Mouse (Mus musculus) adrenal gland, adult (tissue): ENCODE results near the gene Zranb3.
A peak's percentile ranks its signal among the peaks of the same experiment; 100 is the strongest.
"Not testable (repeated sequence)": the region's sequence is repeated elsewhere in the genome, so short reads cannot be mapped to it uniquely, and the experiment has no call there.

Experiments
- DNase-seq, 2 experiments: peaks; one replicate each; pipeline ENCODE4 v3.0.0; 2022 to 2023; ENCODE audit warnings: low spot score in 1 of 2; ENCODE audit not compliant: inconsistent age in 2 of 2

Gene Zranb3

DNA sequence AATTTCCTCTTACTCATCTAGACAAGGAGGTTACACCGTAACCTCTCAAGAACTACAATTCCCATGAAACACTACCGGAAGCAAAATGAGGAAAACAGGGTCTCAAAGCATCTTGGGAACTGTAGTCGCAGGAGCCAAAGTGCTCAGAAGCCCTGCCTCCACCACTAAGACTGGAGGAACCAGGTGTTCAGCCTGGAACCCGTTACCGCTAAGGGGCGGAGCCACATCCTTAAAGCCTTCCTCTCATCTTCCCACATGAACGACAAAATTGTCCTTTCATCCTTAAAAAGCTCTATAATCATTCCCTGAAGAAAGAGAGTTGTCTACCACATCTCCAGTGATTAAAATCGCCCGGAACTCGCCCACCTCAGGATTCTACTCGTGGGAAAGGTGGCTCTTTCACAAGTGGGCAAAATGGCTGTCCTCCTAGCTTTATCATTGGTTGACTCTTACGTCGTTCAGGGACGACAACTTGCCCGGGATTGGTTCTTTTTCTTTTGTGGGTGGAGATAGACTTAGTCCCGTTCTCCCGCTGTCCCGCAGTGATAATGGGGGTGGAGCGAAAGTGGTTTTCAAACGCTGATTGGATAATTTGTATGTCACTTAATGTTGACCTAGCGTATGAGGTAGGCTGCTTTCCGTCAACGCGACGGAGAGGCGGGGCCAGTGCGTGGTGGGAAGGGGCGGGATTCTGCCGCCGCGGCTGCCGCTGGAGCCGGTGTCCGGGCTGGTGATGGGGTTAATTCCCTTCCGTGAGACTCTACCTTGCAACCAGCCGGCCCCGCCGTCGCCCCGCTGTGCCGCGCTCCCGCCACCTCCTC lies at the start of gene Zranb3, which contains the start of gene R3hdm1:
TSS of gene Zranb3 (minus strand) at position 407 of the 821 bp plus-strand sequence.
TSS of gene R3hdm1 (plus strand) at position 661 of the 821 bp plus-strand sequence.
- DNase-seq = peak; percentile 97 to 99

DNA sequence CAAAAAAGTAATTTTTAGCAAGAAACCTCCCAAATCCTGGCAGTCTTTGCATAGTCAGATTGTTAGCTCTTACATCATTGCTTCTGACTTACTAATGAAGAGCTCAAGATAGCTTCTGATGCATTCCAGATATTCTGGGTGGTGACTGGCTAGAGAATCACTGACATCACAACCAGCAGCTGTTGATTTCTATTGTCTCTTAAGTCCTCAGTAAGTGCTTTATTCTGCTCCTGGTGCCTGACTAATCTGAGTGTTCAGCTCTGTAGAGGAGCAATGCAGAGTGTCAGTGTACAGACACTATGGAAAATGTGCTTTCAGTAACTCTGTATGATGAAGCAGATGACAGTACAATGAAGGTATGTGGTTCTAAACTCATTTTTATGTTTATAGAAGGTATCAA lies 38.9 kb upstream of the Zranb3 start:
- DNase-seq = no peak

DNA sequence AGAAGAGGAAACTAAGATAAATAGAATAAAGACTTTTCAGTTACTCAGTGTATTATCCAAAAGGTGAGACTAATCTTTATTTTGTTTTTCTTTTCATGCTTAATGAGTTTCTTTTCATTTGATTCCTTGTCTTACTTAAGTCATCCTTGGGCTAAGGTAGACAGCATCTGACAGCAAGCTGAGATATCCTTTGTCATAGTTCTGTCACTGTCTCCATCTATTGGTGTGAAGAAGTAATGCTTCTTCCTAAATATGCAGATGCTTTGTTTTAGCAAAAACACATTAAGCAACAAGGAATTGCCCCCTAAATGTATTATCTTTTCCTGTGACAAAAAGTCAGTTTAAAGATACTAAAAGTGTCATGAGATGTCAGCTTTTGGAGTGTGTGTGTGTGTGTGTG lies 38.2 kb upstream of the Zranb3 start:
- no peak for DNase-seq

DNA sequence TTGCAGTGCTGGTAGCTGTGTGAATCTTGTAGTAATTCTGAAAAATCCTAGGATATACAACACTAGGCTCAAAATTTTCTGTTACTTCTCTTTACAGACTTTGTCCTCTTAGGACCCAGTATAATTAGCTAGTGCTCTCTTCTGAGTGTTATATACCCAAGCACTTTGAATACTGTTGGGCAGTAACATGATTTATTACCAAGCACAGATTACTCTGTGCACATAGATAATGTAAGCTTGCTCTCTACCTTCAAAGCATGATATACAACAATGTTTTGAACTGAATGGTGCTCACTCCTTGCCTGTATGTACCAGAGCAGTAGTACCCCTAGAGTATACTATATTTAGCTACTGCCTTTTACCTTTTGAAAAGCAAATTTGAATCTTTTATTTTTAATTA lies 33.4 kb upstream of the Zranb3 start:
- DNase-seq = not testable (repeated sequence)

DNA sequence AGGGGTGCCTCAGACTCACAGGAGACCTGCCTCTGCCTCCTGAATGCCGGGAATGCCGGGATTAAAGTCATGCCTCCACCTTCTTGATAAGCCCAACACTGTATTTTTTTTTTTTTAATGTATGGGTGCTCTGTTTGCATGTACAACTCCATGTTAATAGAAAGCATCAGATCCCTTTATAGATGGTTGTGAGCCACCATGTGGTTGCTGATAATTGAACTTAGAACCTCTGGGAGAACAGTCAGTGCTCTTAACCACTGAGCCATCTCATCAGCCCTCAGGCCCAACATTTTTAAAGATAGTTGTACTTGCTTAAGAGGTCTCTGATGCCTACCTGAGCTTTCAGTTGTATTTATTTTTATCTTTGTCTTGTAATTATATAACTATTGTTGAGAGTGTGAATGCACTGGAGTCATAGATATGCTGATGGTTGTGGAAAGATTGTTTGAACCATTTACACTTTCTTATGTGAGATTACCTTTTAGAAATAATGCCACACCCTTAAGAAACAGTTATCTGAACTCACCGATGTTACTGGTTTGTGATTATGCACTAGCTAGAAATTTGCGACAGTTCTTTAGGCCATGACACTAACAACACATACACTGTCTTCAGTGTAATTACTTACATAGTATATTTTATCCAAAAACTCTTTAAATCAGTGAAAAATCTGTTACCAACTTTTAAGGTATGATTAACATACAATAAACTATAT lies 18.2 kb upstream of the Zranb3 start:
- DNase-seq = peak in 1 of 2 experiments; percentile 19

DNA sequence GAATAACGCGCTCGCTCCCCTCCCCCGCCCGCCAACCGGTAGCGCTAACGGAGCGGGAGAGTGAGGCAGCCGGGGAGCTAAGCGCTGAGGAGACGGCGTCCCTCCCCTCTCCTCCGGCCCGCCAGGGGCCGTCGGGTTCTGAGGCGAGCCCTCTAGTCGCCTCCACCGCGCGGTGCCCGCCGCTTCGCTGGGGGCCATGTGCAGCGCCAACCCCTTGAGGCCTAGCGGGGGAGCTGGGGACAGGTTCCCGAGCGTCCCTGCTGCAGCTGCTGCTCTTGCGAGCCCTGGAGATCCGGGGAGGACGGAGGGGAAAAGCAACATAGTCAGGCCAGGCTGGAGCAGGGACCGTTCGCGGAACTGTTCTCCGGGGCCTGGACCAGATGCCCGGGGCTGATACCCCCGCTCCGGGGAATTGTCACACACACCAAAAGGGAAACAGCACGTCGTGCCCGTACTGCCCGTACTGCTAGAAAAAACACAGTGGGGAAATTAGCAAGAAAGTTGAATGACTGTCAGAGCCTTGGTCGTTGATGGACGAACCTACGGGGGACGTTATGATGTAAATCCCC lies 757 bp upstream of the Zranb3 start:
- no peak for DNase-seq

DNA sequence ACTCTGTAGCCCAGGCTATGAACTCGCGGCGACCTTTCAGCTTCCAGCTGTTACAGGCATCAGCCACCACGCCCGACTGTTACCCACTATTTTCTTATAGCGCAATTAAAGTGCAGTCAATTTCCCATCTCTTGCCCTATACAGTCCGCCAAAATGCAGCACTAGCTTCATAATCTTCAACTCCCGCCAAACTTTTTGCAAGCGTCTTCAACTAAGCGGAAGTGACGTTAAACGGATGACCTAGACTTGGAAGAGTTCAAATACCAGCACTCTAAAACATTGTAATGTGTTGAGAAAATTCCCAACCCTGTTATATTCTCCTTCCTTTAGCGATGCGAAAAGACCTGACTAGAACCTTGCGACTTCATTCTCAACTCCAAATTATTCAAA lies 601 bp downstream of the Zranb3 start:
- DNase-seq = peak in 1 of 2 experiments; percentile 59

DNA sequence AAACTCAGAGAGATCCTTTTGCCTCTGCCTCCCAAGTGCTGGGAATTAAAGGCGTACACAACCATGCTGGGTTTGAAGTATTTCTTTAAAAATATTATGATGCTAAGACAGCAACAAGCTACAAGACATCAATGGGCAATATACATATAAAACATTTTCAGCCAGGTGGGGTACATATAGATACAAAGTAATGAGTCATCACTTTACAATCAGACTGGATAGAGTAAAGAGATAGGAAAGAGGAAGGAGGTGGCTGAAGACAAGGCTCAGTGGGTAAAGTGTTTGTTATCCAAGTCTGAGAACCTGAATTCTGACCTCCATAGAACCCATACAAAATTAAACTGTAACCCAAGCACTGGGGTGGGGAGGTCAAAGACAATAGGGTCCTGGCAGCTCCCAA lies 4.5 kb downstream of the Zranb3 start:
- DNase-seq = no peak

DNA sequence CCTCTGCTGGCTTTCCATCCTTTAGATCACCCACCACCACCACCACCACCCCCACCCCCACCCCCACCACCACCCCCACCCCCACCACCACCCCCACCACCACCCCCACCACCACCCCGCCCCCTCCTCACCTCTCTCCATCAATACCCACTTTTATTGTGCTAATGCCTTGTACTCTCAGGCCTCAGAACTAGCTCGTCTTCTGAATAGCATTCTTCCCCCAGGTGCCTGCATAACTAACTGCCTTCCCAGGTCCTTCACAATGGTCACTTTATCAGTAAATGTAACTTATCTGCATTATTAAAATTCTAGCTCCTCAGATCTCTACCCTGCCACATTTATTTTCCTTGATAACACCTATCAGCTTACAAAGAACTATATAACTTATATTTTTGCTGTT lies 8.2 kb downstream of the Zranb3 start:
- no peak for DNase-seq

DNA sequence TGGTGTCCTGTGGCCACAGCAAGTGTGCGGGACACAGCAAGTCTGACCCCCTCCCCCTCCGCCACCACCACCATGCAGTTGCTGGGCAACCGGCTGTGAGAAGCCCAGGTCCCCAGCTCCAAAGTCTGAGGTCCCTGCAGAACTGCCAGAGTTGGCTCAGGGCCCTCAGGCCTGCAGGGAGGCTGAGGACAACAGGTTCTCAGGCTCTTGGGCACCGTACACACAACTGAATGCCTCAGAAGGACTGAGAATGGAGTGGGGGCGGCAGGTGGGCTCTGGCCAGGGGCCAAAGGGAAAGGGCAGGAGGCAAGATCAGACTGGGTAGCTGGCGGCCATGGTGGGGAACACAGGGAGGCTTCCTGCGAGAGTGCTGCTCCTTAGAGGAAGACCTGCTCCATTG lies 20.0 kb downstream of the Zranb3 start:
- DNase-seq = peak in 1 of 2 experiments; percentile 14

DNA sequence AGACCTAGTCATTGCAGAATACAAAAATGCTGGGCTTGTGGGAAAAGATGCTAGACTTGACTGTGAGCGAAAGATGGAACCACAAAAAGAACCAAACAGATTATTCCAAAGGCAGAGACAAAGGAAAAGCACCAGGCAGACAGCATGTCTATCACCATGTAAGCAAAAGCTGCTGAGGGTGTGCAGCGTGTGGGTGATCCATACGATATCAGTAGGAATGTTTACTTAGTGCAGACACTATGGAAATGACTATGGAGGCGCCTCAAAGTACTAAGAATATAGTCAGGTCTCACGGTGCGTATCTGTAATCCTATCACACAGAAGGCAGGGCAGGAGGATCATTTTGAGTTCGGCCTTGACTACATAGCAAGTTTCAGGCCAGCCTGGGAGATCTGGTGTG lies 21.0 kb downstream of the Zranb3 start:
- no peak for DNase-seq

DNA sequence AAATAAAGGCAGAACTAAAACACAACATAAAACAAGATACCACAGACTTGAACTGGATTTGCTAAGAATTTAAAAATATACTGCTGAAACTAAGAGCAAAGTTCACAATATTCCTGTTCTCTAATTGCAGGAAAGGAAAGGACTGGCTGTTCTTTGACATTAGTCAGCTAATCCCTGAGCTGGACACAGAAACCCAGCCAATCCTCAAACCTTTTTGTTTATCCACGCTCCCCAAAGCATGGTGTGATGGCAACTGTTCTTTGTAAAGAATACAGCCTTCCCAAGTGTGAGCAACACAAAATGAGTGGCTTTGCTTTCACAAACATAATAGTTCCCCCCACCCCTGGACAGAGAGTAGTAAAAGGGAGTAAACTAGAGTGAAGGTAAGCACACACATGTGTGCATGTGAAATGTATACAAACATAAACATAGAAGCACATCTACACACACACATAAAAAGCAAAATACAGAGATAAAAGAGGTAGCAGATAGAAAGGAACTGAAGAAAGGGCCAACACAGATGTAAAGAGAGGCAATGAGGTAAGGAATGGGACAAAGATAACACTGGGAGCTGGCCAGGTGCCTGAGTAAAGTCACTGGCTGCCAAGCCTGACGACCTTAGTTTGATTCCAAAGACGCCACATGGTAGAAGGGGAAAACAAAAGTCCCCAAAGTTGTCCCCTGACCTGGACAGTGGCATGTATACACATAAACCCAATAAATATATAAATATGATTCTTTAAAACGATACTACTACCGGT lies 21.7 kb downstream of the Zranb3 start:
- DNase-seq = peak in 1 of 2 experiments; percentile 25

- no peak for DNase-seq
These were observed 24.2 kb downstream of the Zranb3 start for GRCm38 (mm10) chr1:128078646-128079045.

GRCm38 (mm10) chr1:128077788-128078187 lies 25.1 kb downstream of the Zranb3 start:
- no peak for DNase-seq

- DNase-seq = no peak
These were observed 25.9 kb downstream of the Zranb3 start for GRCm38 (mm10) chr1:128076791-128077479.

DNA sequence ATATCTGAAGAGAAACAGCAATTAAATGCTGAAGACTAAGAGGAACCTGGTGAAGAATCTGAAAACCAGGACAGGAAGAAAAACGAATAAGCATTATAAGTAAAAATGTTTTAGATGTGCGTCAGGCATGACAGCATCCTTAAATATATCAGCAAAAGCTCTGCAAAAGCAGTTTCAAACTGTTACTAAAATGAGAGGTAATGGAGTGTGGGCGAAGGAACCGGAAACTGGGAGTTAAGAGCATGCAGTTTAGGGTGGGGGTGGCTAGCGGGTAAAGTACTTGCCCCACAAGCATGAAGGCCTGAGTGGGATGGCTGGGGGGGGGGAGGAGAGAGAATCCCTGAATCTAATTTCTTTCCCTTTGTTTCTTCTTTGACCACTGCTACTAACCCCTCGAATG lies 29.8 kb downstream of the Zranb3 start:
- no peak for DNase-seq

DNA sequence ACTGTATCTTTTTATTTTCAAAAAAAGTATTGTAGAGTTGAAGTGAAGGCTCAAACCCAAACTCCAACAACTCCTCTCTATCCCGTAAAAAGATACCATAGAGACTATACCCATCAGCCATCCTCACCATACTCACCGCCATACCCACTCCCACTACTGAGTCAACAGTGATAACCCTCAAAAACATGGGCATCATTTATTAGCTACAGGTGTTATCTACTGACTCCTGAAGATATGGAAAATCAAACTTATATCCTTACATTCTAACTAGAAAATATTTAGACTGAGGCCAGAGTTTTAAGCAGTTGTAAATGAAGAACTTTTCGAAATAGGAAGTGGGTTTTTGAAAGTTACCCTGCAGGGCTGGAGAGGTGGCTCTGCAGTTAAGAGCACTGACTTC lies 32.8 kb downstream of the Zranb3 start:
- DNase-seq = no peak

GRCm38 (mm10) chr1:128068945-128069397 lies 33.9 kb downstream of the Zranb3 start:
- DNase-seq = peak in 1 of 2 experiments; percentile 72

DNA sequence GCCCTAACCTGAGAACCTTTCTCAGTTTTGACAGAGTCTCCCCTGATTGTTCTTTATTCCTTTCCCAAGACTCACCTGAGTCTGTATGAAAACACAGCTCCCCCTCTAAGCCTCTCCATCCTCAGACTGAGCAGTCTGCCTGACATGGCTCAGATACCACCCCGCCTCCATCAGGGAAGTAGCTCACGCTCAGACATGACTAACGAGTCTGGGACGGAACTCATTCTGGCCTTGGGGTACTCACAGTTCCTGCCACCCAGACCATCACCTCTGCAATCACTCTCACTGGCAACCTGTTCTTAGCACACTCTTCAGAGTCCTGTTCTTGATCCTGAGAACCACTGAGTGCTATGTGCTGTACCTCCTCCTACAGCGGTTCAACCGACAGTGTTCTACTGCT lies 38.1 kb downstream of the Zranb3 start:
- DNase-seq = peak; percentile 53 to 55

DNA sequence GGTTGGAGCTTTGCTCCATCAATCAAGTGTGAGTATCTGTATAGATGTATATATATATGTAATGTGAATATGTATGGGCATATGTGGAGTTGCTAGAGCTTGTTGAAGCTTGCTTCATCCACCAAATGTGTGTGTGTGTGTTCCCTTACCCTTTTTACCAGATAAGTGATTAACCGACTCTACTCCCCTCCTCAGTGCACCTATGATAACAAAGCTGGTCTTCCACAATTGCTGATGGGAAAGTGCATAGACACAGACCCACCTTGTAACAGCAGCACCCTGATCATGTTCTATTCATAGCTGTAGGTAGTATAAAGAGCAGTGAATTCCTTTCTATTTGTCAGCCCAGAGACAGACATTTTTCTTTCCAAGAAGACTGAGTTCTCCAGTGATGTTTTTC lies 40.7 kb downstream of the Zranb3 start:
- no peak for DNase-seq
